Mouse (Mus musculus): ENCODE results near the gene Mid1ip1. TPM values are rescaled to one million over a fixed set of nuclear protein-coding genes. Genes with fewer than 3 reads are reported as not detected.

Mid1ip1 gene
- 21.9 and 26.1 TPM in 2 replicates for polyA plus RNA-seq (2016; fragmentation: Nextera tagmentation; extraction: Ambion mirVana)

- peaks cover 25% of the 10 kb centered on the region for H3K4me1 ChIP-seq
- peaks cover 37% of the 10 kb centered on the region for H3K27me3 ChIP-seq (ENCODE audit: low read depth, poor library complexity, severe bottlenecking)
- H3K9me3 ChIP-seq (replicated peaks): no peaks in the 10 kb centered on the region
- H3K36me3 ChIP-seq: no peaks in the 10 kb centered on the region
- peak within 1 kb of the TSS; percentile 75 for H3K27ac ChIP-seq
- DNase-seq (ENCODE audit: low spot score): peak; percentile 73
- H3K4me3 ChIP-seq: peak within 1 kb of the TSS; percentile 31
- 10% methylated on average over 12 of the region's 12 CpGs for WGBS
Measured at GRCm38 (mm10) chrX:10714696-10715140, at the start of gene Mid1ip1. Gene Mid1ip1 (plus strand): TSS chrX:10715013.

GRCm38 (mm10) chrX:10694455-10695180 is 20.2 kb upstream of the Mid1ip1 start:
- Histone ChIP-seq H3K36me3 (no peaks in the 10 kb centered on the region), H3K9me3 (replicated peaks) (no peaks in the 10 kb centered on the region), H3K4me3 (no peak overlapping the region), H3K27ac (no peak overlapping the region), H3K4me1 (no peaks in the 10 kb centered on the region), H3K27me3 (ENCODE audit: low read depth, poor library complexity, severe bottlenecking) (no peaks in the 10 kb centered on the region)
- 93% methylated on average over 5 of the region's 5 CpGs for WGBS
- DNase-seq (ENCODE audit: low spot score): no peak

- H3K27ac ChIP-seq: no peak overlapping the region
- H3K36me3 ChIP-seq: no peaks in the 10 kb centered on the region
- DNase-seq (ENCODE audit: low spot score): no peak
- 96% methylated on average over 3 of the region's 3 CpGs for WGBS
- no peak overlapping the region for H3K4me3 ChIP-seq
- no peaks in the 10 kb centered on the region for H3K4me1 ChIP-seq
- H3K9me3 ChIP-seq (replicated peaks): no peaks in the 10 kb centered on the region
- H3K27me3 ChIP-seq (ENCODE audit: low read depth, poor library complexity, severe bottlenecking): no peaks in the 10 kb centered on the region
Measured at GRCm38 (mm10) chrX:10706728-10707127, 8.1 kb upstream of the Mid1ip1 start.

- Histone ChIP-seq H3K4me1 (peaks cover 24% of the 10 kb centered on the region), H3K27me3 (ENCODE audit: low read depth, poor library complexity, severe bottlenecking) (peaks cover 34% of the 10 kb centered on the region), H3K4me3 (peak overlapping the region; percentile 26; the same call in 1 of the 2 replicates), H3K36me3 (no peaks in the 10 kb centered on the region), H3K9me3 (replicated peaks) (no peaks in the 10 kb centered on the region), H3K27ac (peak overlapping the region; percentile 75)
- 39% methylated on average over 11 of the region's 11 CpGs for WGBS
- DNase-seq (ENCODE audit: low spot score): no peak
Measured at GRCm38 (mm10) chrX:10713839-10714637, 775 bp upstream of the Mid1ip1 start.

- peaks cover 25% of the 10 kb centered on the region for H3K4me1 ChIP-seq
- peak overlapping the region; percentile 60 for H3K4me3 ChIP-seq
- peaks cover 37% of the 10 kb centered on the region for H3K27me3 ChIP-seq (ENCODE audit: low read depth, poor library complexity, severe bottlenecking)
- H3K9me3 ChIP-seq (replicated peaks): no peaks in the 10 kb centered on the region
- peak; percentile 73 for DNase-seq (ENCODE audit: low spot score)
- H3K36me3 ChIP-seq: no peaks in the 10 kb centered on the region
- H3K27ac ChIP-seq: peak overlapping the region; percentile 85
- 5% methylated on average over 50 of the region's 50 CpGs for WGBS
Measured at GRCm38 (mm10) chrX:10716917-10717763, 2.3 kb downstream of the Mid1ip1 start.

- Histone ChIP-seq H3K27me3 (ENCODE audit: low read depth, poor library complexity, severe bottlenecking) (peaks cover 43% of the 10 kb centered on the region), H3K9me3 (replicated peaks) (no peaks in the 10 kb centered on the region), H3K4me3 (peak overlapping the region; percentile 60), H3K36me3 (no peaks in the 10 kb centered on the region), H3K27ac (peak overlapping the region; percentile 85), H3K4me1 (peaks cover 25% of the 10 kb centered on the region)
- WGBS: 9% methylated on average over 61 of the region's 61 CpGs
- peak; percentile 48 for DNase-seq (ENCODE audit: low spot score)
Measured at GRCm38 (mm10) chrX:10718021-10718837, 3.4 kb downstream of the Mid1ip1 start.

GRCm38 (mm10) chrX:10718838-10719539 is 4.2 kb downstream of the Mid1ip1 start:
- peak overlapping the region; percentile 85 for H3K27ac ChIP-seq
- H3K4me3 ChIP-seq: peak overlapping the region; percentile 60
- peak; percentile 37 for DNase-seq (ENCODE audit: low spot score)
- no peaks in the 10 kb centered on the region for H3K36me3 ChIP-seq
- H3K9me3 ChIP-seq (replicated peaks): no peaks in the 10 kb centered on the region
- WGBS: 18% methylated on average over 22 of the region's 22 CpGs
- H3K27me3 ChIP-seq (ENCODE audit: low read depth, poor library complexity, severe bottlenecking): peaks cover 48% of the 10 kb centered on the region
- peaks cover 24% of the 10 kb centered on the region for H3K4me1 ChIP-seq

- Histone ChIP-seq H3K4me3 (no peak overlapping the region), H3K27ac (no peak overlapping the region), H3K9me3 (replicated peaks) (no peaks in the 10 kb centered on the region), H3K36me3 (no peaks in the 10 kb centered on the region), H3K4me1 (peaks cover 15% of the 10 kb centered on the region), H3K27me3 (ENCODE audit: low read depth, poor library complexity, severe bottlenecking) (peaks cover 48% of the 10 kb centered on the region)
- no peak for DNase-seq (ENCODE audit: low spot score)
- 47% methylated on average over 6 of the region's 6 CpGs for WGBS
Measured at GRCm38 (mm10) chrX:10720391-10720790, 5.6 kb downstream of the Mid1ip1 start.

GRCm38 (mm10) chrX:10724571-10724970 is 9.8 kb downstream of the Mid1ip1 start:
- Histone ChIP-seq H3K9me3 (replicated peaks) (no peaks in the 10 kb centered on the region), H3K4me1 (peaks cover 4% of the 10 kb centered on the region; the same call in 1 of the 2 replicates), H3K36me3 (no peaks in the 10 kb centered on the region), H3K27me3 (ENCODE audit: low read depth, poor library complexity, severe bottlenecking) (peaks cover 19% of the 10 kb centered on the region; the same call in 1 of the 2 replicates), H3K4me3 (no peak overlapping the region), H3K27ac (no peak overlapping the region)
- DNase-seq (ENCODE audit: low spot score): no peak
- 95% methylated on average over 1 of the region's 1 CpGs for WGBS

- WGBS: 34% methylated on average over 6 of the region's 6 CpGs
- Histone ChIP-seq H3K27ac (no peak overlapping the region), H3K4me3 (no peak overlapping the region), H3K36me3 (no peaks in the 10 kb centered on the region), H3K4me1 (peaks cover 4% of the 10 kb centered on the region; the same call in 1 of the 2 replicates), H3K27me3 (ENCODE audit: low read depth, poor library complexity, severe bottlenecking) (peaks cover 25% of the 10 kb centered on the region; the same call in 1 of the 2 replicates), H3K9me3 (replicated peaks) (no peaks in the 10 kb centered on the region)
- no peak for DNase-seq (ENCODE audit: low spot score)
Measured at GRCm38 (mm10) chrX:10729488-10729887, 14.7 kb downstream of the Mid1ip1 start.

GRCm38 (mm10) chrX:10734453-10734852 is 19.6 kb downstream of the Mid1ip1 start:
- Histone ChIP-seq H3K4me3 (no peak overlapping the region), H3K9me3 (replicated peaks) (no peaks in the 10 kb centered on the region), H3K27ac (no peak overlapping the region), H3K36me3 (no peaks in the 10 kb centered on the region), H3K27me3 (ENCODE audit: low read depth, poor library complexity, severe bottlenecking) (0 out of 2 replicates have a peak, but pooled peaks cover 18% of the 10 kb centered on the region), H3K4me1 (peaks cover 3% of the 10 kb centered on the region; the same call in 1 of the 2 replicates)
- 19% methylated on average over 1 of the region's 1 CpGs for WGBS
- DNase-seq (ENCODE audit: low spot score): no peak

Data from limb, embryonic 10.5 days (tissue).